Mouse (Mus musculus): ENCODE results near the gene Cth. TPM values are rescaled to one million over a fixed set of nuclear protein-coding genes. Genes with fewer than 3 reads are reported as not detected.

The Cth gene
- total and polyA plus RNA-seq, 2 experiments from 2014 or later: 2.0 to 2.5 TPM

GRCm38 (mm10) chr3:157923268-157923835 lies 1.5 kb downstream of the Cth start:
- Histone ChIP-seq H3K36me3 (ENCODE audit: insufficient read depth, low read length) (no peaks in the 10 kb centered on the region), H3K4me2 (ENCODE audit: low read depth, low read length, poor library complexity, severe bottlenecking) (no peak overlapping the region), H3K9ac (replicated peaks; ENCODE audit: low read length, poor library complexity, severe bottlenecking) (no peak overlapping the region), H3K27me3 (ENCODE audit: insufficient read depth, low read length) (no peaks in the 10 kb centered on the region), H3K4me1 (ENCODE audit: insufficient read depth, low read length) (no peaks in the 10 kb centered on the region), H3K9me3 (ENCODE audit: low read length) (no peaks in the 10 kb centered on the region), H3K4me3 (ENCODE audit: low read depth, low read length) (no peak overlapping the region), H3K27ac (ENCODE audit: low read depth, low read length) (no peak overlapping the region)
- no peak for ATAC-seq (ENCODE audit: low FRiP score)
- WGBS: 84% methylated on average over 3 of the region's 3 CpGs
- TF ChIP-seq CTCF (IDR thresholded peaks at IDR 0.05): no peak
- DNase-seq (ENCODE audit: low spot score): no peak

- TF ChIP-seq CTCF (IDR thresholded peaks at IDR 0.05): no peak
- no peaks in the 10 kb centered on the region for H3K4me1 ChIP-seq (ENCODE audit: insufficient read depth, low read length)
- no peak for ATAC-seq (ENCODE audit: low FRiP score)
- H3K36me3 ChIP-seq (ENCODE audit: insufficient read depth, low read length): no peaks in the 10 kb centered on the region
- no peak overlapping the region for H3K4me3 ChIP-seq (ENCODE audit: low read depth, low read length)
- no peaks in the 10 kb centered on the region for H3K27me3 ChIP-seq (ENCODE audit: insufficient read depth, low read length)
- 91% methylated on average over 2 of the region's 2 CpGs for WGBS
- H3K4me2 ChIP-seq (ENCODE audit: low read depth, low read length, poor library complexity, severe bottlenecking): no peak overlapping the region
- no peaks in the 10 kb centered on the region for H3K9me3 ChIP-seq (ENCODE audit: low read length)
- H3K9ac ChIP-seq (replicated peaks; ENCODE audit: low read length, poor library complexity, severe bottlenecking): no peak overlapping the region
- DNase-seq (ENCODE audit: low spot score): no peak
- no peak overlapping the region for H3K27ac ChIP-seq (ENCODE audit: low read depth, low read length)
Measured at GRCm38 (mm10) chr3:157921376-157921775, 3.5 kb downstream of the Cth start.

GRCm38 (mm10) chr3:157916336-157916735 lies 8.5 kb downstream of the Cth start:
- no peaks in the 10 kb centered on the region for H3K36me3 ChIP-seq (ENCODE audit: insufficient read depth, low read length)
- H3K27ac ChIP-seq (ENCODE audit: low read depth, low read length): no peak overlapping the region
- 53% methylated on average over 4 of the region's 4 CpGs for WGBS
- H3K4me1 ChIP-seq (ENCODE audit: insufficient read depth, low read length): no peaks in the 10 kb centered on the region
- no peak for TF ChIP-seq CTCF (IDR thresholded peaks at IDR 0.05)
- no peaks in the 10 kb centered on the region for H3K9me3 ChIP-seq (ENCODE audit: low read length)
- no peak overlapping the region for H3K4me3 ChIP-seq (ENCODE audit: low read depth, low read length)
- DNase-seq (ENCODE audit: low spot score): no peak
- no peak for ATAC-seq (ENCODE audit: low FRiP score)
- no peak overlapping the region for H3K9ac ChIP-seq (replicated peaks; ENCODE audit: low read length, poor library complexity, severe bottlenecking)
- H3K4me2 ChIP-seq (ENCODE audit: low read depth, low read length, poor library complexity, severe bottlenecking): no peak overlapping the region
- H3K27me3 ChIP-seq (ENCODE audit: insufficient read depth, low read length): no peaks in the 10 kb centered on the region

GRCm38 (mm10) chr3:157912155-157912554 lies 12.7 kb downstream of the Cth start:
- no peak for TF ChIP-seq CTCF (IDR thresholded peaks at IDR 0.05)
- H3K4me3 ChIP-seq (ENCODE audit: low read depth, low read length): no peak overlapping the region
- no peak for DNase-seq (ENCODE audit: low spot score)
- H3K36me3 ChIP-seq (ENCODE audit: insufficient read depth, low read length): no peaks in the 10 kb centered on the region
- no peak for ATAC-seq (ENCODE audit: low FRiP score)
- H3K27ac ChIP-seq (ENCODE audit: low read depth, low read length): no peak overlapping the region
- no peaks in the 10 kb centered on the region for H3K4me1 ChIP-seq (ENCODE audit: insufficient read depth, low read length)
- H3K9me3 ChIP-seq (ENCODE audit: low read length): no peaks in the 10 kb centered on the region
- H3K27me3 ChIP-seq (ENCODE audit: insufficient read depth, low read length): no peaks in the 10 kb centered on the region
- no peak overlapping the region for H3K9ac ChIP-seq (replicated peaks; ENCODE audit: low read length, poor library complexity, severe bottlenecking)
- WGBS: 95% methylated on average over 2 of the region's 2 CpGs
- H3K4me2 ChIP-seq (ENCODE audit: low read depth, low read length, poor library complexity, severe bottlenecking): no peak overlapping the region

- no peak overlapping the region for H3K4me3 ChIP-seq (ENCODE audit: low read depth, low read length)
- no peaks in the 10 kb centered on the region for H3K36me3 ChIP-seq (ENCODE audit: insufficient read depth, low read length)
- ATAC-seq (ENCODE audit: low FRiP score) (no peak), DNase-seq (ENCODE audit: low spot score) (no peak)
- H3K9ac ChIP-seq (replicated peaks; ENCODE audit: low read length, poor library complexity, severe bottlenecking): no peak overlapping the region
- H3K27me3 ChIP-seq (ENCODE audit: insufficient read depth, low read length): no peaks in the 10 kb centered on the region
- 74% methylated on average over 3 of the region's 3 CpGs for WGBS
- no peak overlapping the region for H3K4me2 ChIP-seq (ENCODE audit: low read depth, low read length, poor library complexity, severe bottlenecking)
- H3K4me1 ChIP-seq (ENCODE audit: insufficient read depth, low read length): no peaks in the 10 kb centered on the region
- no peak for TF ChIP-seq CTCF (IDR thresholded peaks at IDR 0.05)
- H3K9me3 ChIP-seq (ENCODE audit: low read length): no peaks in the 10 kb centered on the region
- no peak overlapping the region for H3K27ac ChIP-seq (ENCODE audit: low read depth, low read length)
Measured at GRCm38 (mm10) chr3:157910262-157910661, 14.6 kb downstream of the Cth start.

- Histone ChIP-seq H3K9ac (replicated peaks; ENCODE audit: low read length, poor library complexity, severe bottlenecking) (no peak overlapping the region), H3K4me2 (ENCODE audit: low read depth, low read length, poor library complexity, severe bottlenecking) (no peak overlapping the region), H3K27me3 (ENCODE audit: insufficient read depth, low read length) (no peaks in the 10 kb centered on the region), H3K27ac (ENCODE audit: low read depth, low read length) (no peak overlapping the region), H3K36me3 (ENCODE audit: insufficient read depth, low read length) (no peaks in the 10 kb centered on the region), H3K4me1 (ENCODE audit: insufficient read depth, low read length) (no peaks in the 10 kb centered on the region), H3K9me3 (ENCODE audit: low read length) (no peaks in the 10 kb centered on the region), H3K4me3 (ENCODE audit: low read depth, low read length) (no peak overlapping the region)
- TF ChIP-seq CTCF (IDR thresholded peaks at IDR 0.05): no peak
- no peak for ATAC-seq (ENCODE audit: low FRiP score)
- WGBS: 77% methylated on average over 3 of the region's 3 CpGs
- DNase-seq (ENCODE audit: low spot score): no peak
Measured at GRCm38 (mm10) chr3:157908166-157908565, 16.7 kb downstream of the Cth start.

All from midbrain, postnatal 0 days (tissue).